Mouse (Mus musculus) layer of hippocampus, postnatal 10 days (tissue): Measurements from ENCODE around the gene Gm5089. TPM values are rescaled to one million over a fixed set of nuclear protein-coding genes. Genes with fewer than 3 reads are reported as not detected.
A peak's percentile ranks its signal among the peaks of the same experiment; 100 is the strongest.

ENCODE experiments used
- DNase-seq, 2 experiments: peaks; one replicate each; pipeline ENCODE4 v3.0.0; 2021; ENCODE audit warnings: low spot score in 2 of 2
- total RNA-seq, 2 experiments: library from RNA; stranded (reverse); gene quantifications; 2 replicates each; pipeline ENCODE4 v1.2.3; 2021

Gene Gm5089
- total RNA-seq, 2 experiments from 2014 or later = 0.23 to 0.38 TPM

GRCm38 (mm10) chr14:122434039-122434438 is 16.9 kb downstream of the Gm5089 start:
- DNase-seq = no peak

GRCm38 (mm10) chr14:122432558-122432957 is 18.4 kb downstream of the Gm5089 start:
- DNase-seq = no peak

- no peak for DNase-seq
Observed at GRCm38 (mm10) chr14:122427654-122428053, 23.3 kb downstream of the Gm5089 start.

- no peak for DNase-seq
Observed at GRCm38 (mm10) chr14:122427204-122427560, 23.7 kb downstream of the Gm5089 start.

- no peak for DNase-seq
Observed at GRCm38 (mm10) chr14:122426529-122427203, 24.2 kb downstream of the Gm5089 start.

GRCm38 (mm10) chr14:122424441-122424840 is 26.5 kb downstream of the Gm5089 start:
- DNase-seq = no peak

GRCm38 (mm10) chr14:122416166-122416771 is 34.6 kb downstream of the Gm5089 start:
- DNase-seq = no peak

GRCm38 (mm10) chr14:122414786-122415185 is 36.1 kb downstream of the Gm5089 start:
- DNase-seq = no peak

GRCm38 (mm10) chr14:122413542-122413928 is 37.4 kb downstream of the Gm5089 start:
- DNase-seq = no peak

- no peak for DNase-seq
Observed at GRCm38 (mm10) chr14:122412841-122413541, 37.9 kb downstream of the Gm5089 start.

- DNase-seq = peak; percentile 36 to 49
Observed at GRCm38 (mm10) chr14:122406541-122407219, 44.2 kb downstream of the Gm5089 start.

- DNase-seq = no peak
Observed at GRCm38 (mm10) chr14:122405897-122406540, 44.9 kb downstream of the Gm5089 start.

- no peak for DNase-seq
Observed at GRCm38 (mm10) chr14:122405236-122405635, 45.7 kb downstream of the Gm5089 start.

- DNase-seq = no peak
Observed at GRCm38 (mm10) chr14:122404596-122405154, 46.2 kb downstream of the Gm5089 start.

- DNase-seq = no peak
Observed at GRCm38 (mm10) chr14:122403422-122403940, 47.4 kb downstream of the Gm5089 start.

GRCm38 (mm10) chr14:122402716-122403258 is 48.1 kb downstream of the Gm5089 start:
- no peak for DNase-seq

- no peak for DNase-seq
Observed at GRCm38 (mm10) chr14:122401886-122402285, 49.0 kb downstream of the Gm5089 start.

GRCm38 (mm10) chr14:122399906-122400305 is 51.0 kb downstream of the Gm5089 start:
- no peak for DNase-seq

GRCm38 (mm10) chr14:122398676-122399075 is 52.2 kb downstream of the Gm5089 start:
- no peak for DNase-seq

- no peak for DNase-seq
Observed at GRCm38 (mm10) chr14:122393119-122393518, 57.8 kb downstream of the Gm5089 start.
